Mouse (Mus musculus): Measurements from ENCODE around the gene Nebl.

Gene Nebl

GRCm38 (mm10) chr2:17730957-17731830 is at the start of gene Nebl:
Gene Nebl, minus strand, starts transcription at chr2:17731464.
- DNase-seq (ENCODE audit: low read depth, low spot score): no peak

- no peak for DNase-seq (ENCODE audit: low read depth, low spot score)
Observed at GRCm38 (mm10) chr2:17770246-17770825, 39.1 kb upstream of the Nebl start.

GRCm38 (mm10) chr2:17769242-17769755 is 38.0 kb upstream of the Nebl start:
- DNase-seq (ENCODE audit: low read depth, low spot score): no peak

- DNase-seq (ENCODE audit: low read depth, low spot score): no peak
Observed at GRCm38 (mm10) chr2:17756271-17756670, 25.0 kb upstream of the Nebl start.

- no peak for DNase-seq (ENCODE audit: low read depth, low spot score)
Observed at GRCm38 (mm10) chr2:17742051-17742763, 10.9 kb upstream of the Nebl start.

- DNase-seq (ENCODE audit: low read depth, low spot score): no peak
Observed at GRCm38 (mm10) chr2:17741555-17741954, 10.3 kb upstream of the Nebl start.

- DNase-seq (ENCODE audit: low read depth, low spot score): no peak
Observed at GRCm38 (mm10) chr2:17740454-17740853, 9.2 kb upstream of the Nebl start.

- no peak for DNase-seq (ENCODE audit: low read depth, low spot score)
Observed at GRCm38 (mm10) chr2:17732210-17732609, 946 bp upstream of the Nebl start.

GRCm38 (mm10) chr2:17731831-17732200 is 552 bp upstream of the Nebl start:
- DNase-seq (ENCODE audit: low read depth, low spot score): no peak

- DNase-seq (ENCODE audit: low read depth, low spot score): no peak
Observed at GRCm38 (mm10) chr2:17730648-17730956, 662 bp downstream of the Nebl start.

- no peak for DNase-seq (ENCODE audit: low read depth, low spot score)
Observed at GRCm38 (mm10) chr2:17729770-17730647, 1.3 kb downstream of the Nebl start.

GRCm38 (mm10) chr2:17724405-17724804 is 6.9 kb downstream of the Nebl start:
- no peak for DNase-seq (ENCODE audit: low read depth, low spot score)

- no peak for DNase-seq (ENCODE audit: low read depth, low spot score)
Observed at GRCm38 (mm10) chr2:17723268-17724019, 7.8 kb downstream of the Nebl start.

- no peak for DNase-seq (ENCODE audit: low read depth, low spot score)
Observed at GRCm38 (mm10) chr2:17721177-17721715, 10.0 kb downstream of the Nebl start.

GRCm38 (mm10) chr2:17718281-17718680 is 13.0 kb downstream of the Nebl start:
- no peak for DNase-seq (ENCODE audit: low read depth, low spot score)

GRCm38 (mm10) chr2:17717200-17717599 is 14.1 kb downstream of the Nebl start:
- no peak for DNase-seq (ENCODE audit: low read depth, low spot score)

- no peak for DNase-seq (ENCODE audit: low read depth, low spot score)
Observed at GRCm38 (mm10) chr2:17715149-17715767, 16.0 kb downstream of the Nebl start.

- no peak for DNase-seq (ENCODE audit: low read depth, low spot score)
Observed at GRCm38 (mm10) chr2:17714661-17715060, 16.6 kb downstream of the Nebl start.

GRCm38 (mm10) chr2:17714124-17714523 is 17.1 kb downstream of the Nebl start:
- DNase-seq (ENCODE audit: low read depth, low spot score): no peak

- no peak for DNase-seq (ENCODE audit: low read depth, low spot score)
Observed at GRCm38 (mm10) chr2:17711216-17711615, 20.0 kb downstream of the Nebl start.
